Mouse (Mus musculus) kidney, adult 2 months (tissue): ENCODE results near the gene Cacna1i.

ENCODE experiments used
- CTCF ChIP-seq: fragments of 200-500 bp; conservative IDR thresholded peaks from 2 replicates; pipeline ENCODE4 v1.5.1; 2011; ENCODE audit warnings: low read depth, mild to moderate bottlenecking, control low read depth, low read length, moderate library complexity, mixed read lengths; ENCODE audit not compliant: insufficient read depth, insufficient read length
- POLR2A ChIP-seq: fragments of 200-500 bp; IDR thresholded peaks from one replicate; pipeline ENCODE4 v1.6.1; 2011; ENCODE audit warnings: low read depth, low read length, control low read depth

GRCm38 (mm10) chr15:80257602-80258239 lies 29.3 kb upstream of the Cacna1i start:
- TF ChIP-seq POLR2A (no peak), CTCF (no peak)
